Mouse (Mus musculus): Measurements from ENCODE around the gene Ifi208. TPM values are rescaled to one million over a fixed set of nuclear protein-coding genes. Genes with fewer than 3 reads are reported as not detected.

Ifi208 gene
- not detected in 2 replicates for polyA plus RNA-seq (2012; rRNA removed)

GRCm38 (mm10) chr1:173673458-173674097 lies at the start of gene Ifi208:
Gene Ifi208, plus strand, starts transcription at chr1:173673675.

GRCm38 (mm10) chr1:173630622-173631021 lies 42.9 kb upstream of the Ifi208 start, which contains the start of gene Ifi209:
Gene Ifi209, plus strand, starts transcription at chr1:173630917.

GRCm38 (mm10) chr1:173741656-173742055 lies 68.2 kb downstream of the Ifi208 start, which contains the start of gene Ifi207:
Gene Ifi207, minus strand, starts transcription at chr1:173741747.

Other genes with a start within 250 kb of the Ifi208 start
- 0.31 and 0.54 TPM in 2 replicates for gene Ifi206, start 182.6 kb upstream of the Ifi208 start, polyA plus RNA-seq (2012; rRNA removed)
- gene Ifi214, start 137.7 kb upstream of the Ifi208 start, polyA plus RNA-seq (2012; rRNA removed): not detected in 2 replicates
- gene Ifi213, start 74.4 kb upstream of the Ifi208 start, polyA plus RNA-seq (2012; rRNA removed): 0.44 and 0.49 TPM in 2 replicates
- 0.44 and 0.74 TPM in 2 replicates for gene Ifi209, start 42.8 kb upstream of the Ifi208 start, polyA plus RNA-seq (2012; rRNA removed)
- 1.9 and 2.0 TPM in 2 replicates for gene Ifi207, start 68.1 kb downstream of the Ifi208 start, polyA plus RNA-seq (2012; rRNA removed)
- 2.2 and 2.5 TPM in 2 replicates for gene Ifi204, start 93.3 kb downstream of the Ifi208 start, polyA plus RNA-seq (2012; rRNA removed)
- 1.7 and 2.5 TPM in 2 replicates for gene Ifi211, start 239.4 kb downstream of the Ifi208 start, polyA plus RNA-seq (2012; rRNA removed)